Mouse (Mus musculus): ENCODE data around the gene Dyrk2.
A peak's percentile ranks its signal among the peaks of the same experiment; 100 is the strongest.

Dyrk2 gene

DNA sequence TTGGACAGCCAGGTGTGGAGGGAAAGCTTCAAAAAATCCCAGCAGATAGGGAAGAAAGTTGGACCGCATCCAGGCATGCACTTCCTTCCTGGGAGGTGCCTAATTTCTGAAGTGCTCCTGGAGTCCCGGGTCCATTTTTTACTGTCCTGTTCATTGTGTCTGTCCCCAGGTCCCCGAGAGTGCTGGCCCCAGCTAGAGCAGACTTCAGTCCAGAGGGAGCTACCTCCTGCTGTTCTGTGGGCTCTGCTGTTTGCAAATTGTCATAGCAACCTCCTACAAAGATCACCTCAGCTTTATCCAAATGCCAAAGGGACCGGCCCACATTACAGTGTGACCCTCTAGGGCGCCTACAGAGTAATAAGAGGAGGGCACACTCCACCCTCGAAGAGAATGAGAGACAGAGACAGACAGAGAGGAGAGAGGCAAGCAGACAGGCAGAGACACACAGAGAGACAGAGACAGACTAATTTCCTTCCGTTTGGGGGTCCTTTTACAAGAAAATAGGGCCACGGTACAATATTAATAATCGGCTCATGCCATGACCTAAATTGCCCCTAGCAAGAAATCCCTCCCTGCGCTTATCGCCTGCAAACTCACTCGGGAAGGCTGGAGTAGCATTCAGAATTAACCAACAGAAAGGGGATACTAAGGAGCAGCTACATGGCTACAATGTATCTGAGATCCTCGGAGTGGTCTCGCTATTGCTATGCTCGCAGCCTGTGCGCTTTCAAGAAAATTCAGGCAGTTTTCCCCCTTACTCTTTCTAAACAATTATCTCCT is at the start of gene Dyrk2:
Gene Dyrk2 (minus strand): TSS at position 9 of the 780 bp plus-strand sequence.
- peak; percentile 81 for DNase-seq

DNA sequence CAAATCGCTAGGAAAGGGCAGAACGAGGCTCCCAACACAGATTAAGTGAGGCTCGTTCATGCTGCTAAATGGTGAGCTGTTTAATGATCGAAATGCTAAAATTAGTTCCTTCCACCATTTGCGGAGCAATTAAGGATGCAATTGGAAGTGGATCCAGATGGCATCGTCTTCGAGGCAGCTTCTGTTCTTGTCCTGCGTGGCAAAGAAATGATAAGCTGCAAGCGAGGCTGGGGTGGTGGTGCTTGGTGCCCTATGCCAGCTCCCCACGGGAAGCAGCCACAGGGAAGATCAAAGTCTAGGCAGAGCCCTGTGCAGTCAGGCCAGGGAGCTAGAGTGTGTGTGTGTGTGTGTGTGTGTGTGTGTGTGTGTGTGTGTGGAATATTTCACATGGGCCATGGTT is 32.6 kb upstream of the Dyrk2 start:
- no peak for DNase-seq

DNA sequence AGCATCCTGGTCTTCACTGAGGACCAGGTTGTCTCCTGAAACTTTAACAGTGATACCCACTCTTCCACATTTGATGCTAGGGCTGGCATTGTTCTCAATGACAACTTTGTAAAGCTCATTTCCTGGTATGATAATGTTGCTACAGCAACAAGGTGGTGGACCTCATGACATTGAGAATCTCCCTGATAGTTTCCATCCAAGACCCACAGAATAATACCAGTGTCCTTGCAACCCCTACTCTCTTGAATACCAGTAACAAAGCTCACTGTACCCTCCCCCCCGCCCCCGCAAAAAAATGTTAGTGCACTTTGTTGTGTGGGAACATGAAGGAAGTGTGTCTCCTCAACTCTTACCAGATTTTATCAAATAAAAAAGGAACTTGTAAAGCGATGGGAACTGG is 23.6 kb upstream of the Dyrk2 start:
- no peak for DNase-seq

DNA sequence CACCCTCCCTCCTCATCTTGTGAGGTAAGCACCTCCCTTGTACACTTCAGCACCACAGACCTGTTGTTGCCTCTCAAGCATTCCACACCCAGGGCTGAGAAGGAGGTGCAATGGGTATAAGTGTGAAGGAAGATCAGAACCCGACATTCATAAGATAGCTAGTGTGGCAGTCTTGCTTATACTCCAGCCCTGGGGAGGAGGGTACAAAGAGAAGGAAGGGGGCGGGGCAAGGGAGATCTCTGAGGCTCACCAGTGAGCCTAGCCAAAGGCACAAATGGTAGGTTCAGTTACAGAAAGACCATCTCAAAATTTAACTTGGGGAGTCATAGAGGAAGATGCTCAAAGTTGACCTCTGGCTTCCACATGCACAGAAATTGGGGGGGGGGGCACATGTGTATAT is 14.1 kb upstream of the Dyrk2 start:
- no peak for DNase-seq

DNA sequence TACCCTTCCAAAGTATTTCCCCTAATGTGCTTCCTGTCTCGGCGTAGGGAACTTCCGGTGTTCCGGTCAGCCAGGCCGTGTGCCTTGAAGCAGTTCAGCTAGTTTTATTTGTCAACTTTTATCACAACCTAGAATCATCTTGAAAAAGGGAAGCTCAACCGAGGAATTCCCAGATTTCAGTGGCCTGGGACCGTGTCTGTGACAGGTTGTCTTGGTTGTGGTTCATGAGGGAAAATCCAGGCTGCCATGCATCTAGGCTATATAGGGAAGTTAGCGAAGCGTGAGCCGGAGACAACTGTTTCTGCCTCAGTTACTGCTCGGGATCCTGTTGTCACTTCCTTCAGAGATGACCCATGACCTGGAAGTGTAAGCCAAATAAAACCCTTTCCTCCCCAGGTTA is 13.3 kb upstream of the Dyrk2 start:
- DNase-seq: no peak

DNA sequence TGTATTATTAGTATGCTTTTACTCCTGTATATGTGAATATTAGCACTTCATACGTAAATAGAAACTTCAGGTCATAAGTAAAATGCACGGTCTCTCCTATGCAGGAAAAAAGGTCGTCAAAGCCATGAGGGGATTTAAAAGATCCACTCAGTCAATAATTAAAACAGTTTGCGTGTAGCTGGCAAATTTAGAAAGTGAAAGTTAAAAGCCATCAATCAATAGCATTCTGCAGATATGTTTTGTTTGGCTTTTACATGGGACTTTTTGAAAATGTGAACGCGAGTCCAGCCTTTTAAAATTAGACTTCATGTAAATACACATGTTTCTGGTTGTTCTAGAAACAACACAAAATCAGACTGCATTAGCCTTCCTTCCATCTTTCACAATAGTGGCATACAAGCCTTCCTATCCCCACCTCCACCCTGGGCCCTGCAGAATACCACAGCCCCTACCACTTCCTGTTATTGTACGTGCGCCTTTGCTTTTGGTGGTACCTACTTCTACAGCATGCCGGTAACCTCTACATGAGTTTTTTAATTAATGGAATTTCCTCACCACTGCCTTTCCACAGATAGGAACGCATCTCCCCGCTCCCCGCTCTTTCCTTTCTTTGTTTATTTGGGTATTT is 12.4 kb upstream of the Dyrk2 start:
- DNase-seq: no peak

DNA sequence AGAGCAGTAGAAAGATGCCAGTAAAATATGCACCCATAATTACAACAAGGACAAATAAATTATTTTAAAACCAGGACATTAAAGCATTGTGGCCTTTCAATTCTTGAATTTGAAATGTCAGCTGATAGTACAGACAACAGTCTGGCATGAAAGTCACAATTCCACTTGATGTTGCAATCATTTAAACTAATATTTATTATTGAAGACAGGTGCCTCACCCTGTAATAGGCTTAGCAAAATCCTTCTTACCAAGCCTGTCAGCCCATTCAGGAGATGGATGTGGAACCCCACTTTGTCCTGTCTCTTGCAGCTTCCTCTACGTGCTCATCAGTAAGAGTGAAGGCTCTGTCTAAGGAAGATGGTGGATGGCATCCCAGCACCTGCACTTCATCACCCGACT is 10.8 kb upstream of the Dyrk2 start:
- DNase-seq: no peak

DNA sequence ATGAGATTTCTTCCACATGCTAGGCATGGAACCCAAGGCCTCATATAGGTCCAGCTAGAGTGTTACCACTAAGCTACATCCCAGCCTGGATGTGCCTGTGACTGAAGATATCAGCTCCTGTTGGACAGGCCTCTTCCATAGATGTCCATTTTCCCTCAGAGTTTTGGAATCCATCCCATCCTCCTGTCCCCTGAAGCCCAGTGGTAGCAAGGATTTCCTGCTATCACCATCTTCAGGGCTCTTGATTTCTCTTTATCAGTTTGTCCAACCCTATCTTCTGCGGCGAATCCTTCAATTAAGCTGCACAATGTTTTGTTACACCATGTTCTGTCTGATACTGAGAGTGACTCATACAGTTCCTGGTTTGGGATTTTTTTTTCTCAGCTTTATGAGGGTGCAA is 2.2 kb upstream of the Dyrk2 start:
- no peak for DNase-seq

DNA sequence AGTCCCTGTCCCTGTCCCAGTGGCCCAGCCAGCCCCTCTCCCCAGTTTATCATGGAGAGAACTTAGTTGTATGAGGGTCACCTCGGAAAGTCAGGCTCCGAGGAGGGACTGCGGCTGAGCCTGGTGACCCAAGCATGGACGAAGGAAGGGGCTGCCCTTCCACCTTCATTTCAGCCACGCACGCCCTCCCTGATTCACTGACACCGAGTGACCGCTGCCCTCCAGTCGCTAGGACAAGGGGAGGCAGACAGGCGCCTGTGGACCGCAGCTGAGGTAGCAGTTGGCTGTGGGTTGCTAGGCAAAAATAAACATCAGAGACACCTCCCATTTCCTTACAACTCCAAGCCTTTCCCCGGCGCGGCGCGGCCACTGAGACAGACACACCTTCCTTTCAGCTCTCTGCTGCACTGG is 413 bp downstream of the Dyrk2 start:
- peak; percentile 88 for DNase-seq

DNA sequence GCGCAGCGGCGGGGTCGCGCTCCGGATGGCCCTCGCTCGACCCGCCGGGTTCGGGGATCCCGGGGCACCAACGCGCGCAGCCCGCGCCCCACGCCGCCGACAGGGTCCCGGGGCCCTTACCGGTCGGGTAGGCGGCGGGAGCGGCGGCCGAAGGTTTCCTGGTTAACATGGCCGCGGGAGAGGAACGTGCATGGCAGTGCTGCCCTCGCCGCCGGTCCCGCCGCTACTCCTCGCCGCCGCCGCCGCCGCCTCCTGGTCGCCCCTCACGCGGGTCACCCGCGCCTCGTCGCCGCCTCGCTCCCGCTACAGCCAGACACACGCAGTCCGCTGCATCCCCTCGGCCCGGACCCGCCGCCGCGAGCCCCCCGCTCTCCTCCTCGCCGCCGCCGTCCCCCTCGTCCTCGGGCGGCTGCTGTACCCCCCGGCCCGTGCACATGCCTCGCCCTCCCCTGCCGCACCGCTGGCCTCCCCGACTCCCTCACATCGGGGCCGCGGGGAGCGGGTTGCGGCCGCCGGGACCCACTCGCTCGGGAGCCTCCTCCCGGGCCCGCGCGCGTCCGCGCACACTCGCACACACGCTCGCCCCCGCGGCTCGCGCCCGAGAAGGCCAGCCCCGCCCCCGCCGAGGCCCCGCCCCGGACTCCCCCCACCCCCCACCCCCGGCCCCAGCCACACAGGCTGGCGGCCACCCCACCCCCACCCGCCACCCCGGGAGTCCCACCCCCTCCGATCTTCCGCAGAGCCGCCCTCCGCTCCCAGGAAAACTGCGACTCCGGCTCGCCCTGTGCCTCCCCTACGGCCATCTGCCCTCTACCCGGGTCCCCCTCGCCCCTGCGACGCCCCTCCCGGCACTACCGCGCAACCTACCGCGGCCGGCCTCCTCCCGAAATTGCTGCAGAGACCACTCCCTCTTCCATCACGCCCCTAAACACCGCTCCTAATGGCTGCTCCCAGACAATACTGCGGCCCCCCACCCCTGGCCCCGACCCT is 1.1 kb downstream of the Dyrk2 start:
- DNase-seq: peak; percentile 95

DNA sequence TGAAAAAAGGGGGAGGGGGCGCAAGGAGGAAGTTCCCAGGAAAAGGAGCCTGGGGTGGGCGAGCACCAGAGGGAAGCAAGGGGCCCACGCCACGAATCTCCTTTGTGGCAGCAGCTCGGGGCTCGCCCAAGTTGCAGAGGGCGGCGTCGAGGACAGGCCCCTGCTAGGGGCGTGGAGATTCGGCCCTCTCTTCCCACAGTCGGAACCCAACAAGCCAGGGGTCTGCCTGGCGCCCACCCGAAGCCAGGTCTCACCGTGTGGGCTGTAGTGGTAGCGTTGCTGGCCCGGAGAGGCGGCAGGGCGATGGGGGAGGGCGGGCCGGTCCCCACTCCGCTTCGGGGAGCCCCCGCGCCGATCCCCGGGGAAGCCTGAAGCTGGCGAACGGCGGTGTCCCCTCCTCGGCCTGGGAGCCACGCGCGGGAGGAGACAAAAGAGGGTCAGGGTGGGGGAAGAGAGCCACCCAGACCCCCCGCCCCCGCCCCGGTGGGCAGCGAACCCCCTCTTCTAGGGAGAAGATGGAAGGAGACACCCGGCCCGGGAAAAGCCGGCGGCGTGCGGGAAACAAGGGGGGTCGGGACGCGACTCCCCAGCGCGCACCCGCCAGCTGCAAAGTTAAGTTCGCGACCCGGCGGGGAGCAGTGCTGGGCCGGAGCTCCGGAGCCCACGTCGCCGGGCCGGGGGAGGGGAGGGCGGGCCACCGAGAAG is 2.0 kb downstream of the Dyrk2 start:
- DNase-seq: peak; percentile 69

DNA sequence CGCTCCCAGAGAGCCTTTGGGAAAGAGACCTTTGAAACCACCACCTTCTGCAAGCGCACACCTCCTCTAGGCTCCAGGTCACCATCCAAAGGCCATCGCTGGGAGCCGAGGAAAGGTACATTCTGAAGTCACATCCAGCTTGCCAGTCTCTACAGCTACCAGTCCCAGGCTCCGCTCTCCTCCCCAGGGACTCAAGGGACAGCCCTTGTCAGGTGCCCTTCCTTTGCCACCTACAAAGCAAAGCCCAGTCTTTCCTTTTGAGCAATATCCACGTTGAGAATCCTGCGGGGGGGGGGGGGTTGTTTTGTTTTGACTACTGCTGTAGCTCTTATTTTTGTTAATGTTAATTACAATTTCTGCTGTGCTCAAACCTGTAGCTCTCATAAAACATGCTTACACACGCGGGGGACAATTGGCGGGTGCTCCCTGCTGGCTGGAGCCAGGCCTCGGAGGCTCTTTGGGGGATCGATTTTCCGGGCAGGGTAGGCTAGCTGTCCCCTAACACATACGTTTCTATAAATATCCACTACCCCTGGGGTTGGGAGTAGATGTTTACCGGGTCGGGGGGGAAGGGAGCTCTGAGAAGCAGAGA is 2.6 kb downstream of the Dyrk2 start:
- DNase-seq: peak; percentile 29

DNA sequence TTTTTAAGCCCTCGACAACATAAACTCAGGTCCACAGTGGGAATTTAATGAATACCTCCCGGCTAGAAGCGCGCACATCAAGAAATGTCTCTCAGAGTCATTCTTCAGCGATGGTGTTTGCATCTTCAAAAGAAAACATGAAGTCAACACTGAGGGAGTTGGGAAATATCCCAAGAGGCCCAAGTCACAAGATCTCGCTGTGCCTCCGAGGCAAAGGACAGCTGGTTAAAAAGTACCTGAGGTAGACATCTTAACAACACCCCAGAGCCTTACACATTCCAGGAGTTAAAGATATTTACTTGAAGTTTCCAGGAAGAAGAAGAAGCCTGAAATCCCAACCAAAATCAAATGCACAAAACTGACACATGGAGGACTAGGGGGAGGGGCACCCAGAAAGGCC is 5.0 kb downstream of the Dyrk2 start:
- DNase-seq: no peak

DNA sequence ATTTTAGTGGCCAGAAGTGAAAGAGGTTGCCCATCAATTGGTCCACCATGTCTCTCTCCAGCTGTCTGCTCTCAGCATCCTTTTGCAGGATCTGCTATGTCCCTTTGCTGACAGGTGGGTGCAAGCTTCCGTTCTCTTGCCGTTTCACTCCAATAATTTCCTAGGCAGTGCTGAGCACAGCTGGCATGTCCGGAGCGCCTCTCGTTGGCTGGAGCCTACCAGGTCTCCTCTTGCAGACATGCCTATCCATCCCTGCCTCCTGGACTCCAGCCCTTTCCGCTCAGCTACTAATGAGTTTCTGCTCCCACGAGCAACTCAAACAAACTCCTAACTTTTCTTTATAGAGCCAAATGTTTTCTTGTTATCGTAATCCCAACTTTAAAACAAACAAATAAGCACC is 6.4 kb downstream of the Dyrk2 start:
- no peak for DNase-seq

DNA sequence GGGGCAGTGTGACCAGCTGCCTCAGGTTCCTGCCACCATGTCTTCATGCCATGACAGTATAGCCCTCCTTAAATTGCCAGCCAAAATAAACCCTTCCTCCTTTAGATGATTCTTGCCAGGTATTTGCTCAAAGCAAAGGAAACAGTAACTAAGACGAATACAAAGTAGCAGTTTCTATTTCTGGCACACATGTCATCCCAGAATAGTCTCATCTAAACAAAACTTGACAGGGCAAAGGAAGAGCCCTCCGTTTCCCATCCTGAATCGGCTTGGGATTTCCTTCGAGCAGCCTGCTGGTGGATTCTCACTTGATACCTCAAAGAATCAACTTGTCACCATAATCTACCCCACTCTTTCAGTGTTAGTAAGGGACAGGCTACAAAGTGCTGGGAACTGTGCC is 7.8 kb downstream of the Dyrk2 start:
- no peak for DNase-seq

DNA sequence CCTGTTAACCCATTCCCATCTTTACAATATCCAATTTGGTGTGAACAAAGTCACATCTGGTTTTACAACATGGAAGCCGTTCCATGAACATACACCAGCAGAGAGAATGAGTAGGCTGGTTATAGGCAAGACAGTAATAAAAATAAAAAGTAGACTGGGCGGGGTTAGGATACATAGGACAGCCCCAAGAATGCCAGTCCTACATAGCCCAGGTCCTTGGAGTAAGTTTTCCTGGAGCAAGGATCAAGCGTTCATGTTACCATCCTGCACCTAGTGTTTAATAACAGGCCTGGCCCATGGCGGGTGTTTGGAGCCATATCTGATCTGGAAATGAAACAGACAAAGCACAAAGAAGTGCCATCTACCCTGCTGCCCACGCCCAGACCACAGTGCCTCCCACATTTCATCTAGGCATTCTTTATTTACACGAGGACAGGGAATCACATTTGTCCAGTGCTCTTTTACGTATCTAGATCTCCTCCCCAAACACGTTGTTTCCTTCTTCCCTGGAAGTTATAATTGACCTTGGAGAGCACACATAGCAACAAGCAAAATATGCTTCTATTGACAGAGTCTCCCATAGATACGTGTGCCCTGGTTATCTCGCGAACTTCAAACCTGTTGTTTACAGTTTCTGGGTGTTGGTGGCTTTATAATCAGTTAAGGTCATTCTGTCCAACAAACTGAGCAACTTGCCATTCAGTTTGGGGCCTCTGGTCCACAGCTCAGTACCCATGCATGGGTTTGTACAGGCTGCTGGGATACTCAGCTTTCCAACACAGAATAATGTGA is 8.6 kb downstream of the Dyrk2 start:
- no peak for DNase-seq

DNA sequence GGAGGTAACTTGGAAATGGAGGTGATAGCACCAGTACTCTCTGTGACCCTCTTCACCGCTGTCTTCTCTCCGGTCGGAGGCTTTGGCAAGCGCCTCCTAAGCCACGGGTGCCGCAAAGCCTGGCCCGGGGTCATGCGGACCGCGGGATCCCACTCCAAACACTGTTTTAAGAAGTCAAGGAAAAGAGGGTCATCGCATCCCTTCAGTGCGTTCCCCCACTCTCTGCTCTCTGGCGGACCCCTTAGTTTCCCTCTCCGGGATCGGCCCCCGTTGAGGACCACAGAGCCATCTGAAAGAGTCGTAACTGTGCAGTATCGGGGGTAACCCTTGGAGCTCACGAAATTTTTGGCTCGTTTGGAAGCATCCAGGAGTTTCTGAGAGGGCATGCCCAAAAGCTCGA is 10.4 kb downstream of the Dyrk2 start:
- no peak for DNase-seq

DNA sequence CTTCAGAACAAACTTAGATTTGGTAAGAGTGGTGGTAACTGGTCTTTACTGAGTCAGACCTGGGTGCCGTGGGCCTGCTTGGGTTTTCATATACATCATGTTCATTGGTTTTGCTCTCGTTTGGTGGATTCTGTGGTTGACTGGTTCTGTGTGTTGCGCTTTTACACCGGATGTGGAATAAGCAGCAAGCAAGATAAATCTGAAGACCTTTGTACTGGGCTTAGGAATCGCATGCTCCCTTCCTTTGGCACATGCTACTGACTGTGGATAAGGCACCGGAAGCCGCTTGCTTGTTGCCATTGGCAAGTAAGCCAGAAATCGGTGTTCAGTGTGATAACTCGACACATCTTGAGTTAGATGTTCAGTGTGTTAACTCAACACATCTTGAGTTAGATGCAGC is 15.4 kb downstream of the Dyrk2 start:
- DNase-seq: no peak

DNA sequence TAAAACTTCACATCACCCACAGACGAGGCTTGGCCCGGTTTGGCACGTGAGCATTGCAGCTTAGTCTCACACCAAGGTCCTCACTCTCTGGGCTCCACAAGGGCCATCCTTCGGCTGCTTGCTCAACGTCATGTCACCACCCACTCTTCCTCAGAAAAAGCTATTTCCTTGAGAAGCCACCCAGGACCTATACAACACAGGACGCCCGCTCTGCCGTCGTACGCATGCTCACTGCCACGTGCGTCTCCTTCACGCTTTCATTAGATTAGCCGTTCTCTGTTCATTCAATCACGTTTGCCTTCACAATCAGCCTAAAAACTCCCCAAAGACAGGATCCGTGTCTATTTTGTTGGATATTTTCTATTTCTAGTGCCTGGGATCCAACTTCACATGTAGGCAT is 17.5 kb downstream of the Dyrk2 start:
- DNase-seq: no peak

DNA sequence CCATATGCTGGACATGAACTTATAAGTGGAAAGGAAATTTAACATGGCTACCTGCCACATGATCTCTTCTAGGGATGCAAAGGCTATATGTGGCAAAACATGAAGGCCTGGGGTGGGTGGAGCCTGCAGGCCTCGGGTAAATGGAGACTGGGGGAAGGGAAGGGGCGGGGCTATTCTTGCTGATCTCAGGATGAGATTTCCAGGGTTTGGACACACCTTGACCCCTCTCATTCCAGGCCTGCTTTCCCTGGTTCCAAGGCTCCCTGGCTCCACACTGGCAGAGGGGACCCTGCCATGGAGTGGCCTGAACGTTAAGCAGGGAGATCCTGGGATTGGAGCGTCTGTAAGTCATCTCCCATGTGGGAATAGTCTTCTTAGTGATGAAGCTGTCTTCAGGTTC is 21.5 kb downstream of the Dyrk2 start:
- no peak for DNase-seq

DNA sequence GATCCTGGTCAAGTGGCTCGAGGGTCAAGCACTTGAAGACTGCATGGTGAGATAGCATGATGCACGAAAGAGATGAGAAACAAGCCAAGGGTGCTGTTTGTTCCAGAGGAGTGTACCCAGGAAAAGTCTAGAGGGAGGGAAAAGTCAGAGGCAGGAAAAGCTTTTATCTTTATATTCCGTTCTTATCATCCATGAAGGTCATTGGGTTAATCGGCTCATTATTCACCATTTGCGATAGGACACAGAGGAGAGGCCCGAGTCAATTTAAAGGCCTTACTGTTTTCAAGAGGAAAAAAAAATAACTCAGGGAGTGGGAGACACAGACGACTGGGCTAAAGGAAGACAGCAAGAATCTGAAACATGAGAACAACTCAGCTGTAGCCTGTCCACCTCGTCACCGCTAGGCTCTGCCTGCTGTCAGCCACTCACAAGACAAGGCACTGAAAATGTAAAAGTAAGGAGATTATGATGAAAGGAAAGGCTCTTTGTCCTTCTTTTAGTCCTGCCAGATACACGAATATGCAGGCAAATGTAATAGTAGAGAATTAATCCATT is 22.9 kb downstream of the Dyrk2 start:
- DNase-seq: no peak
